Mouse (Mus musculus) lung, embryonic 14.5 days (tissue): ENCODE measurements around the gene Vgf. TPM values are rescaled to one million over a fixed set of nuclear protein-coding genes. Genes with fewer than 3 reads are reported as not detected.

Experiments
- ATAC-seq: fragments of 200-750 bp; cut with Nextera tagmentation; 2 replicates; pipeline ENCODE4 v1.8.0; 2017; ENCODE audit warnings: mild to moderate bottlenecking, moderate TSS enrichment, moderate library complexity; ENCODE audit not compliant: insufficient read depth
- DNase-seq: peaks from one replicate; pipeline ENCODE4 v3.0.0-alpha.2; 2015
- H3K27ac ChIP-seq: fragments of 300-500 bp; sonication (generic); 2 replicates; pipeline ENCODE4 v1.5.1; 2014; ENCODE audit warnings: low read depth, mild to moderate bottlenecking, moderate library complexity
- H3K27me3 ChIP-seq: fragments of 300-500 bp; sonication (generic); 2 replicates; pipeline ENCODE4 v1.6.1; 2014; ENCODE audit warnings: low read length, control low read depth; ENCODE audit not compliant: insufficient read depth
- H3K36me3 ChIP-seq: fragments of 300-500 bp; sonication (generic); 2 replicates; pipeline ENCODE4 v1.6.1; 2014; ENCODE audit warnings: control low read depth; ENCODE audit not compliant: insufficient read depth
- H3K4me1 ChIP-seq: fragments of 300-500 bp; sonication (generic); 2 replicates; pipeline ENCODE4 v1.6.1; 2014; ENCODE audit warnings: antibody characterized with exemption, control low read depth; ENCODE audit not compliant: insufficient read depth
- H3K4me2 ChIP-seq: fragments of 300-500 bp; sonication (generic); 2 replicates; pipeline ENCODE4 v1.6.1; 2014; ENCODE audit warnings: mild to moderate bottlenecking
- H3K4me3 ChIP-seq: fragments of 300-500 bp; sonication (generic); 2 replicates; pipeline ENCODE4 v1.5.1; 2014; ENCODE audit warnings: low read depth, low read length
- H3K9ac ChIP-seq: fragments of 300-500 bp; sonication (generic); 2 replicates; pipeline ENCODE4 v1.6.1; 2014
- H3K9me3 ChIP-seq: fragments of 300-500 bp; sonication (generic); 2 replicates; pipeline ENCODE4 v1.6.1; 2016; ENCODE audit warnings: low read depth, low read length, control low read depth
- CTCF ChIP-seq: IDR thresholded peaks from 2 replicates; pipeline ENCODE4 v1.5.1; 2016; ENCODE audit warnings: antibody characterized with exemption, low read depth
- WGBS: fragments of 180-500 bp; shearing (Covaris S2); extraction: QIAGEN DNeasy Blood & Tissue Kit; methylation state at CpG from one replicate; pipeline ENCODE4 v1.1.7; 2014; 5-methylcytosine and 5-hydroxymethylcytosine counted together
- polyA plus RNA-seq: library from polyadenylated mRNA; unstranded; fragments of >200 nt; fragmentation: Nextera tagmentation; extraction: Ambion mirVana; gene quantifications from 2 replicates; pipeline ENCODE4 v1.2.1, GENCODE M21; 2014

Vgf gene
- polyA plus RNA-seq, 1 experiment from 2014 or later: 0.13 TPM

- Histone ChIP-seq H3K27ac (no peak overlapping the region), H3K4me3 (no peak overlapping the region), H3K9ac (no peak overlapping the region), H3K36me3 (no peaks in the 10 kb centered on the region), H3K27me3 (no peaks in the 10 kb centered on the region; the same call in 1 of the 2 replicates), H3K4me1 (no peaks in the 10 kb centered on the region), H3K9me3 (no peaks in the 10 kb centered on the region), H3K4me2 (no peak overlapping the region)
- no peak for ATAC-seq
- 17% methylated on average over 3 of the region's 3 CpGs for WGBS
- TF ChIP-seq CTCF: peak; percentile 70
- peak; percentile 84 for DNase-seq
Measured at GRCm38 (mm10) chr5:137009988-137010387, 16.2 kb upstream of the Vgf start.

GRCm38 (mm10) chr5:137012401-137012950, 13.7 kb upstream of the Vgf start:
- Histone ChIP-seq H3K4me2 (no peak overlapping the region), H3K27ac (no peak overlapping the region), H3K9ac (no peak overlapping the region), H3K27me3 (no peaks in the 10 kb centered on the region; the same call in 1 of the 2 replicates), H3K36me3 (no peaks in the 10 kb centered on the region), H3K4me3 (no peak overlapping the region), H3K9me3 (no peaks in the 10 kb centered on the region), H3K4me1 (no peaks in the 10 kb centered on the region)
- ATAC-seq: no peak
- no peak for TF ChIP-seq CTCF
- DNase-seq: no peak
- 73% methylated on average over 15 of the region's 15 CpGs for WGBS

- H3K27me3 ChIP-seq: no peaks in the 10 kb centered on the region
- H3K4me1 ChIP-seq: no peaks in the 10 kb centered on the region
- no peak for DNase-seq
- no peak for TF ChIP-seq CTCF
- H3K9me3 ChIP-seq: no peaks in the 10 kb centered on the region
- ATAC-seq: no peak
- 88% methylated on average over 3 of the region's 3 CpGs for WGBS
- H3K36me3 ChIP-seq: no peaks in the 10 kb centered on the region
- H3K9ac ChIP-seq: no peak overlapping the region
- no peak overlapping the region for H3K27ac ChIP-seq
- H3K4me3 ChIP-seq: no peak overlapping the region
- no peak overlapping the region for H3K4me2 ChIP-seq
Measured at GRCm38 (mm10) chr5:137015913-137016312, 10.3 kb upstream of the Vgf start.

- Histone ChIP-seq H3K4me2 (no peak overlapping the region), H3K4me1 (no peaks in the 10 kb centered on the region), H3K36me3 (no peaks in the 10 kb centered on the region), H3K27me3 (peaks cover 48% of the 10 kb centered on the region), H3K9ac (no peak overlapping the region), H3K9me3 (no peaks in the 10 kb centered on the region), H3K27ac (no peak overlapping the region), H3K4me3 (no peak overlapping the region)
- TF ChIP-seq CTCF: no peak
- 51% methylated on average over 3 of the region's 3 CpGs for WGBS
- no peak for ATAC-seq
- no peak for DNase-seq
Measured at GRCm38 (mm10) chr5:137024318-137024717, 1.9 kb upstream of the Vgf start.

- under 1% methylated on average over 23 of the region's 23 CpGs for WGBS
- Histone ChIP-seq H3K36me3 (no peaks in the 10 kb centered on the region), H3K4me2 (peak overlapping the region; percentile 15; the same call in 1 of the 2 replicates), H3K27me3 (peaks cover 55% of the 10 kb centered on the region), H3K4me3 (no peak overlapping the region), H3K4me1 (no peaks in the 10 kb centered on the region), H3K9me3 (no peaks in the 10 kb centered on the region), H3K9ac (no peak overlapping the region), H3K27ac (no peak overlapping the region)
- peak; percentile 98 for TF ChIP-seq CTCF
- DNase-seq (peak; percentile 83), ATAC-seq (no peak)
Measured at GRCm38 (mm10) chr5:137025132-137025531, 1.1 kb upstream of the Vgf start.

- 6% methylated on average over 29 of the region's 29 CpGs for WGBS
- H3K36me3 ChIP-seq: no peaks in the 10 kb centered on the region
- no peak for ATAC-seq
- H3K4me1 ChIP-seq: peaks cover 11% of the 10 kb centered on the region; the same call in 1 of the 2 replicates
- no peaks in the 10 kb centered on the region for H3K9me3 ChIP-seq
- peaks cover 80% of the 10 kb centered on the region for H3K27me3 ChIP-seq
- no peak overlapping the region for H3K9ac ChIP-seq
- no peak overlapping the region for H3K27ac ChIP-seq
- H3K4me2 ChIP-seq: no peak overlapping the region
- no peak for TF ChIP-seq CTCF
- H3K4me3 ChIP-seq: no peak overlapping the region
- DNase-seq: no peak
Measured at GRCm38 (mm10) chr5:137028561-137029272, 2.5 kb downstream of the Vgf start.

GRCm38 (mm10) chr5:137029273-137029585, 3.0 kb downstream of the Vgf start:
- H3K4me1 ChIP-seq: peaks cover 11% of the 10 kb centered on the region; the same call in 1 of the 2 replicates
- H3K36me3 ChIP-seq: no peaks in the 10 kb centered on the region
- WGBS: 1% methylated on average over 8 of the region's 8 CpGs
- H3K27me3 ChIP-seq: peaks cover 77% of the 10 kb centered on the region
- DNase-seq: no peak
- H3K9ac ChIP-seq: no peak overlapping the region
- H3K27ac ChIP-seq: no peak overlapping the region
- peak overlapping the region; percentile 27; the same call in 1 of the 2 replicates for H3K4me3 ChIP-seq
- no peak for TF ChIP-seq CTCF
- peak overlapping the region; percentile 62 for H3K4me2 ChIP-seq
- ATAC-seq: no peak
- H3K9me3 ChIP-seq: no peaks in the 10 kb centered on the region
